Mouse (Mus musculus): ENCODE data around the gene Borcs8. TPM values are rescaled to one million over a fixed set of nuclear protein-coding genes. Genes with fewer than 3 reads are reported as not detected.
A peak's percentile ranks its signal among the peaks of the same experiment; 100 is the strongest.

Borcs8 gene
- polyA plus RNA-seq, 1 experiment = 77.1 TPM

- Histone ChIP-seq H3K4me1 (ENCODE audit: control insufficient read depth, insufficient read depth, insufficient read length, low read length) (no peaks in the 10 kb centered on the region), H3K27ac (replicated peaks; ENCODE audit: low read depth, low read length) (no peak overlapping the region)
Measured at GRCm38 (mm10) chr8:70181212-70181902, 42.1 kb downstream of the Borcs8 start.

GRCm38 (mm10) chr8:70181903-70182252, 42.6 kb downstream of the Borcs8 start:
- H3K27ac ChIP-seq (replicated peaks; ENCODE audit: low read depth, low read length) = no peak overlapping the region
- no peaks in the 10 kb centered on the region for H3K4me1 ChIP-seq (ENCODE audit: control insufficient read depth, insufficient read depth, insufficient read length, low read length)
- no peak overlapping the region for H3K4me3 ChIP-seq (ENCODE audit: insufficient read depth, low read depth, low read length)

More at GRCm38 (mm10) chr8:70181212-70181902, 42.1 kb downstream of the Borcs8 start:
- no peak overlapping the region for H3K4me3 ChIP-seq (ENCODE audit: insufficient read depth, low read depth, low read length)

GRCm38 (mm10) chr8:70183194-70183593, 43.9 kb downstream of the Borcs8 start:
- no peak overlapping the region for H3K27ac ChIP-seq (replicated peaks; ENCODE audit: low read depth, low read length)
- H3K4me1 ChIP-seq (ENCODE audit: control insufficient read depth, insufficient read depth, insufficient read length, low read length) = no peaks in the 10 kb centered on the region
- H3K4me3 ChIP-seq (ENCODE audit: insufficient read depth, low read depth, low read length) = no peak overlapping the region

- Histone ChIP-seq H3K4me3 (ENCODE audit: insufficient read depth, low read depth, low read length) (no peak overlapping the region), H3K27ac (replicated peaks; ENCODE audit: low read depth, low read length) (no peak overlapping the region), H3K4me1 (ENCODE audit: control insufficient read depth, insufficient read depth, insufficient read length, low read length) (no peaks in the 10 kb centered on the region)
Measured at GRCm38 (mm10) chr8:70188707-70189106, 49.4 kb downstream of the Borcs8 start.

- H3K4me3 ChIP-seq (ENCODE audit: insufficient read depth, low read depth, low read length) = no peak overlapping the region
- no peak overlapping the region for H3K27ac ChIP-seq (replicated peaks; ENCODE audit: low read depth, low read length)
- H3K4me1 ChIP-seq (ENCODE audit: control insufficient read depth, insufficient read depth, insufficient read length, low read length) = peaks cover 12% of the 10 kb centered on the region
Measured at GRCm38 (mm10) chr8:70193238-70193637, 53.9 kb downstream of the Borcs8 start.

GRCm38 (mm10) chr8:70194191-70194590, 54.9 kb downstream of the Borcs8 start:
- Histone ChIP-seq H3K27ac (replicated peaks; ENCODE audit: low read depth, low read length) (0 out of 2 replicates have a peak overlapping the region, but pooled peaks have one; percentile 21), H3K4me3 (ENCODE audit: insufficient read depth, low read depth, low read length) (no peak overlapping the region), H3K4me1 (ENCODE audit: control insufficient read depth, insufficient read depth, insufficient read length, low read length) (peaks cover 15% of the 10 kb centered on the region)

GRCm38 (mm10) chr8:70195762-70196161, 56.5 kb downstream of the Borcs8 start:
- 0 out of 2 replicates have a peak overlapping the region, but pooled peaks have one; percentile 42 for H3K27ac ChIP-seq (replicated peaks; ENCODE audit: low read depth, low read length)
- H3K4me1 ChIP-seq (ENCODE audit: control insufficient read depth, insufficient read depth, insufficient read length, low read length) = peaks cover 18% of the 10 kb centered on the region
- no peak overlapping the region for H3K4me3 ChIP-seq (ENCODE audit: insufficient read depth, low read depth, low read length)

Other genes with a start within 250 kb of the Borcs8 start
- gene Tssk6, start 237.3 kb upstream of the Borcs8 start, polyA plus RNA-seq (2012; ENCODE audit: insufficient read depth, insufficient read length, missing spikeins) = not detected in 2 replicates
- gene Ndufa13, start 236.9 kb upstream of the Borcs8 start, polyA plus RNA-seq (2012; ENCODE audit: insufficient read depth, insufficient read length, missing spikeins) = 437 and 615 TPM in 2 replicates
- gene Yjefn3, start 236.8 kb upstream of the Borcs8 start, polyA plus RNA-seq (2012; ENCODE audit: insufficient read depth, insufficient read length, missing spikeins) = 8.4 and 10.4 TPM in 2 replicates
- gene Gatad2a, start 143.1 kb upstream of the Borcs8 start, polyA plus RNA-seq (2012; ENCODE audit: insufficient read depth, insufficient read length, missing spikeins) = 33.7 and 35.6 TPM in 2 replicates
- 12.3 and 16.4 TPM in 2 replicates for gene Mau2, start 96.8 kb upstream of the Borcs8 start, polyA plus RNA-seq (2012; ENCODE audit: insufficient read depth, insufficient read length, missing spikeins)
- 7.6 and 9.0 TPM in 2 replicates for gene Sugp1, start 96.7 kb upstream of the Borcs8 start, polyA plus RNA-seq (2012; ENCODE audit: insufficient read depth, insufficient read length, missing spikeins)
- not detected in 2 replicates for gene Tm6sf2, start 66.6 kb upstream of the Borcs8 start, polyA plus RNA-seq (2012; ENCODE audit: insufficient read depth, insufficient read length, missing spikeins)
- 0.63 and 4.7 TPM in 2 replicates for gene Hapln4, start 56.0 kb upstream of the Borcs8 start, polyA plus RNA-seq (2012; ENCODE audit: insufficient read depth, insufficient read length, missing spikeins)
- 1.9 and 3.2 TPM in 2 replicates for gene Ncan, start 18.6 kb upstream of the Borcs8 start, polyA plus RNA-seq (2012; ENCODE audit: insufficient read depth, insufficient read length, missing spikeins)
- gene Nr2c2ap, start 8.2 kb upstream of the Borcs8 start, polyA plus RNA-seq (2012; ENCODE audit: insufficient read depth, insufficient read length, missing spikeins) = 8.6 and 12.9 TPM in 2 replicates
- 18.6 and 21.4 TPM in 2 replicates for gene Rfxank, start 345 bp upstream of the Borcs8 start, polyA plus RNA-seq (2012; ENCODE audit: insufficient read depth, insufficient read length, missing spikeins)
- not detected in 2 replicates for gene Mef2b, start 212 bp downstream of the Borcs8 start, polyA plus RNA-seq (2012; ENCODE audit: insufficient read depth, insufficient read length, missing spikeins)
- 20.3 and 22.0 TPM in 2 replicates for gene Tmem161a, start 32.9 kb downstream of the Borcs8 start, polyA plus RNA-seq (2012; ENCODE audit: insufficient read depth, insufficient read length, missing spikeins)
- gene Slc25a42, start 72.8 kb downstream of the Borcs8 start, polyA plus RNA-seq (2012; ENCODE audit: insufficient read depth, insufficient read length, missing spikeins) = 75.9 and 89.9 TPM in 2 replicates
- 5.9 and 10.4 TPM in 2 replicates for gene Sugp2, start 94.7 kb downstream of the Borcs8 start, polyA plus RNA-seq (2012; ENCODE audit: insufficient read depth, insufficient read length, missing spikeins)
- gene Armc6, start 95.0 kb downstream of the Borcs8 start, polyA plus RNA-seq (2012; ENCODE audit: insufficient read depth, insufficient read length, missing spikeins) = 5.0 and 6.7 TPM in 2 replicates
- gene Homer3, start 143.3 kb downstream of the Borcs8 start, polyA plus RNA-seq (2012; ENCODE audit: insufficient read depth, insufficient read length, missing spikeins) = 2.8 and 4.5 TPM in 2 replicates
- gene Ddx49, start 163.0 kb downstream of the Borcs8 start, polyA plus RNA-seq (2012; ENCODE audit: insufficient read depth, insufficient read length, missing spikeins) = 14.1 and 18.1 TPM in 2 replicates
- 158 and 198 TPM in 2 replicates for gene Cope, start 163.0 kb downstream of the Borcs8 start, polyA plus RNA-seq (2012; ENCODE audit: insufficient read depth, insufficient read length, missing spikeins)
- gene Cers1, start 176.3 kb downstream of the Borcs8 start, polyA plus RNA-seq (2012; ENCODE audit: insufficient read depth, insufficient read length, missing spikeins) = not detected in 2 replicates
- gene Gdf1, start 190.3 kb downstream of the Borcs8 start, polyA plus RNA-seq (2012; ENCODE audit: insufficient read depth, insufficient read length, missing spikeins) = not detected in 2 replicates
- gene Upf1, start 213.8 kb downstream of the Borcs8 start, polyA plus RNA-seq (2012; ENCODE audit: insufficient read depth, insufficient read length, missing spikeins) = 11.7 and 20.8 TPM in 2 replicates
- not detected in 2 replicates for gene Comp, start 234.1 kb downstream of the Borcs8 start, polyA plus RNA-seq (2012; ENCODE audit: insufficient read depth, insufficient read length, missing spikeins)

All from brown adipose tissue, adult 24 weeks (tissue).